Mouse (Mus musculus) kidney, embryonic 15.5 days (tissue): Measurements from ENCODE around the gene Calcrl. TPM values are rescaled to one million over a fixed set of nuclear protein-coding genes. Genes with fewer than 3 reads are reported as not detected.

Experiments
- ATAC-seq: fragments of 200-750 bp; cut with Nextera tagmentation; replicated peaks from 2 replicates; pipeline ENCODE4 v1.8.0; 2017; ENCODE audit warnings: moderate TSS enrichment; ENCODE audit not compliant: low FRiP score
- H3K27ac ChIP-seq: fragments of 300-500 bp; sonication (generic); 2 replicates; pipeline ENCODE4 v1.5.1; 2015; ENCODE audit warnings: mild to moderate bottlenecking, inconsistent platforms
- H3K27me3 ChIP-seq: fragments of 300-500 bp; sonication (generic); 2 replicates; pipeline ENCODE4 v1.6.1; 2015; ENCODE audit warnings: inconsistent platforms
- H3K36me3 ChIP-seq: fragments of 300-500 bp; sonication (generic); 2 replicates; pipeline ENCODE4 v1.6.1; 2015; ENCODE audit warnings: inconsistent platforms
- H3K4me1 ChIP-seq: fragments of 300-500 bp; sonication (generic); 2 replicates; pipeline ENCODE4 v1.6.1; 2015; ENCODE audit warnings: inconsistent platforms
- H3K4me2 ChIP-seq: fragments of 300-500 bp; sonication (generic); 2 replicates; pipeline ENCODE4 v1.6.1; 2015; ENCODE audit warnings: moderate library complexity, mild to moderate bottlenecking, inconsistent platforms
- H3K4me3 ChIP-seq: fragments of 300-500 bp; sonication (generic); replicated peaks from 2 replicates; pipeline ENCODE4 v1.5.1; 2015; ENCODE audit warnings: mild to moderate bottlenecking, inconsistent platforms
- H3K9ac ChIP-seq: fragments of 300-500 bp; sonication (generic); 2 replicates; pipeline ENCODE4 v1.6.1; 2015; ENCODE audit warnings: mild to moderate bottlenecking, inconsistent platforms
- H3K9me3 ChIP-seq: fragments of 300-500 bp; sonication (generic); replicated peaks from 2 replicates; pipeline ENCODE4 v1.6.1; 2016; ENCODE audit warnings: inconsistent platforms
- WGBS: fragments of 180-500 bp; shearing (Covaris S2); methylation state at CpG from one replicate; pipeline ENCODE4 v1.1.7; 2015; ENCODE audit warnings: mixed read lengths; 5-methylcytosine and 5-hydroxymethylcytosine counted together
- polyA plus RNA-seq: library from polyadenylated mRNA; unstranded; fragments of >200 nt; fragmentation: Nextera tagmentation; extraction: Ambion mirVana; gene quantifications from 2 replicates; pipeline ENCODE4 v1.2.1, GENCODE M21; 2015

Gene Calcrl
- polyA plus RNA-seq, 1 experiment from 2014 or later = 65.6 TPM

GRCm38 (mm10) chr2:84292351-84293000 is 132.7 kb downstream of the Calcrl start:
- Histone ChIP-seq H3K4me2 (no peak overlapping the region), H3K27me3 (no peaks in the 10 kb centered on the region), H3K36me3 (no peaks in the 10 kb centered on the region), H3K9ac (no peak overlapping the region), H3K4me3 (no peak overlapping the region), H3K9me3 (no peaks in the 10 kb centered on the region), H3K4me1 (0 out of 2 replicates have a peak, but pooled peaks cover 4% of the 10 kb centered on the region), H3K27ac (no peak overlapping the region)
- 83% methylated on average over 4 of the region's 4 CpGs for WGBS
- no peak for ATAC-seq

- Histone ChIP-seq H3K27ac (no peak overlapping the region), H3K9ac (no peak overlapping the region), H3K4me1 (no peaks in the 10 kb centered on the region), H3K9me3 (no peaks in the 10 kb centered on the region), H3K4me3 (no peak overlapping the region), H3K36me3 (no peaks in the 10 kb centered on the region), H3K27me3 (no peaks in the 10 kb centered on the region), H3K4me2 (no peak overlapping the region)
- no peak for ATAC-seq
- WGBS = 75% methylated on average over 7 of the region's 7 CpGs
Measured at GRCm38 (mm10) chr2:84288940-84289557, 136.2 kb downstream of the Calcrl start.

Other genes with a start within 250 kb of the Calcrl start
- gene Tfpi, start 51.4 kb upstream of the Calcrl start, polyA plus RNA-seq = 34.6 and 38.2 TPM in 2 replicates
- 50.3 and 54.7 TPM in 2 replicates for gene Ctnnd1, start 225.4 kb upstream of the Calcrl start, polyA plus RNA-seq
- gene Btbd18, start 233.7 kb upstream of the Calcrl start, polyA plus RNA-seq = 0.26 and 0.34 TPM in 2 replicates
- 355 and 388 TPM in 2 replicates for gene Selenoh, start 245.4 kb upstream of the Calcrl start, polyA plus RNA-seq